Mouse (Mus musculus): ENCODE results near the gene Slx1b.

GRCm38 (mm10) chr7:126653991-126654390 is 41.6 kb downstream of the Slx1b start:
- TF ChIP-seq CTCF (IDR thresholded peaks at IDR 0.05; ENCODE audit: control insufficient read depth, insufficient read depth, insufficient replicate concordance, low read depth, low read length) (no peak), POLR2A (IDR thresholded peaks at IDR 0.05; ENCODE audit: control insufficient read depth, low read depth, low read length) (no peak)

All from testis, adult 2 months (tissue).